Mouse (Mus musculus) frontal cortex, postnatal 14 days (tissue): ENCODE data around the gene 4833439L19Rik.

Experiments used
- DNase-seq, 2 experiments: peaks; one replicate each; pipeline ENCODE4 v3.0.0; 2022; ENCODE audit warnings: low spot score in 2 of 2

4833439L19Rik gene

DNA sequence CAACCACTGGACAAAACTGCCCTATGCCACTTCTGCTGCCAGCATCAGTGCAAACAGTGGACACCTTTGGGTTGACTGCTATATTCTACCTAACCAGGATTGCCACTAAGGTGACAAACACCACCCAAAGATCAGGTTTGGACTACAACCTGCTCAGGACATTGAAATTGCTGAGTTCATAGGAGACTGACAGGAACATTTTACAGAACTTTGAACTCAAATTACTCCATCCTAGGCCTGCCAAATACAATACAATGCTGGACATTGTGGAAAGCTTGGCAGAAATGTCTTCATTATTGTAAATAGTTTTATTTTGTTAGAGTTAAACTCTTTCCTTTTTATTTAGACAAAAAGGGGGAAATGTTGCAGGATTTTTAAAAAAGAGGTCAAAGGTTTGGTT is 44.1 kb downstream of the 4833439L19Rik start:
- DNase-seq, result no peak

DNA sequence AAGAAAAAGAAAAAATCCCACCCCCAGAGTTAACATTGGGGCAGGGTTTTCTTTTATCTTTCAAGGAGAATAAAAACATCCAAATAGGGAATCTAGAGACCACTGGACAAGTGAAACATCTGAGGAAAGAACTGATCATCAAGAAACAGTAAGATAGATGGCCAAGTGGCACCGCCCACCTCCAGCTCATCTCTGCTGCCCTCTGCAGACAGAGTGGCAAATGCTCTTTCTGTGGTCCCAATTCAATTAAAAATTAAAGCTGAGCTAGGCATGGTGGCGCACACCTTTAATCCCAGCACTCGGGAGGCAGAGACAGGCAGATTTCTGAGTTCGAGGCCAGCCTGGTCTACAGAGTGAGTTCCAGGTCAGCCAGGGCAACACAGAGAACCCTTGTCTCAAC is 45.0 kb downstream of the 4833439L19Rik start:
- no peak for DNase-seq

DNA sequence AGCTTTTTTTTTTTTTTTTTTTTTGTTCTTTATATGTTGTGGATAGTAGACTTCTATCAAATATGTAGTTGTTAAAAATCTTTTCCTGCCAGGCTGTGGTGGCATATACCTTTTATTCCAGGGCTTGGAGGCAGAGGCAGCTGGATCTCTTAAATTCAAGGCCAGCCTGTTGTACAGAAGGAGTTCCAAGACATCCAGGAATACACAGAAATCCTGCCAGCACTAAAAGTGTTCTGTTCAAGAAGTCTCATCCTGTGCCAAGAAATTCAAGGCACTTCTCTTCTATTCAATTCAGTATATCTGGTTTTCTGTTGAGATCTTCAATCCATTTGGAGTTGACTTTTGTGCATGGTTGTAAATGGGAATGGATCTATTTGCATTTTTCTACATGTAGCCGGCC is 59.3 kb downstream of the 4833439L19Rik start:
- DNase-seq, result no peak

- DNase-seq, result no peak
Measured at GRCm38 (mm10) chr13:54504611-54505260, 60.5 kb downstream of the 4833439L19Rik start.

DNA sequence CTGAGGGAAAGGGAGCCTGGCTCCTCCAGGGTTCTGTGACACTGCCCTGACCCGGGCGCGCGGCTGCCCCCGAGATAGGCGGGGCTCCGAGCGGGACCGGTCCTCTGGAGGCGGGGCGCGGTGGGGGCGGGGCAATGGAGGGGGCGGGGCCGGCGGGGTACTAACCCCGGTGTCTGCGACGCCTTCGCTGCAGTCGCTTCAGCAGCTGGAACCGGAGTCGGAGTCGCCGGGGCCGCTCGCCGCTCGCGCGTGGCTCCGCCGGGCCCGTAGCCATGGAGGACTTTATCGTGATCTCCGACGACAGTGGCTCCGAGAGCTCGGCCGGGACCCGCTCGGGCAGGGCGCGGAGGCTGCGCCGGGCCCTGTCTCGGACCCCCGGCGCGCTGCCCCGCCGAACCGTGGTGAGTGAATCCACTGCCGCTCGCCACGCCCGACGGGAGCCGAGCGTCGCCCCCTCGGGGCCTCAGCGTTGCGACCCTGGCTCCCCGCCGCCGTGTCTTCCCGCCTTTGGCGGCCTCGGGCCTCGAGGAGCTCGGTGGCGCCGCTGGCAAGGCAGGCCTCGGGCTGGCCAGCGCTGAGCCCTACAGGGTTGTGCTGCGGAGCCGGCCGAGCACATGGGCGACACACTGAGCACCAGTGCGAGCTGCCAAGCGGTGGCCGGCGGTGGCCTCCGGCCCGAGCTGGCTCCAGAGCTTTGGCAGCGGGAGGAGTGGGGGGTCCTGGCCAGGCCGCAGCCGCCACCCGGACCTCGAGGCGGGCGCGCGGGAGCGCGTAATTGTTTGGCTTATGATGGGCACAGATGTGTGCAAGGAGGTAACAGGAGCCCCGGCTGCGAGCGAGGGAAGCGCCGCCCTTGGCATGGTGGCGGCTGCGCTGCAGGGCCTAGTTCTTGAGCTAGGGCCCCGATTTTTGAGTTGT is 61.4 kb downstream of the 4833439L19Rik start, which contains the start of gene Simc1:
Gene Simc1 (plus strand): TSS at position 176 of the 918 bp plus-strand sequence.
- DNase-seq, result peak; percentile 24 to 49

DNA sequence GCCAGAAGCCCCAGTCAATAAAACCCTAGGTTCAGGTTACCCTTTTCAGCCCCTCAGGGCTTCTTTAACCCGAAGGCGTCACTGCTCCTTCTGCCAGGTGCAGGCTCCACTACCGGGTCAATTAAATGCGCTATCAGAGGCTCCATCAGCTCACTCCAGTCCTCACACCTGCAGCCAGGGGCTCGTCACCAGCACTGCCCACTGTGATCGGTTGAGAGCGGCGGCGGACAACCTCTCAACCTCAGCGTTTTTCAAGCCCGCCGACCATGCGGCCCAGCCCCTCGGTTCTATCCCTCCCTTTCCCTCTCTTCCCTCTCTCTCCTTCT is 62.0 kb downstream of the 4833439L19Rik start:
- no peak for DNase-seq

GRCm38 (mm10) chr13:54501957-54502690 is 63.1 kb downstream of the 4833439L19Rik start:
- DNase-seq, result no peak

DNA sequence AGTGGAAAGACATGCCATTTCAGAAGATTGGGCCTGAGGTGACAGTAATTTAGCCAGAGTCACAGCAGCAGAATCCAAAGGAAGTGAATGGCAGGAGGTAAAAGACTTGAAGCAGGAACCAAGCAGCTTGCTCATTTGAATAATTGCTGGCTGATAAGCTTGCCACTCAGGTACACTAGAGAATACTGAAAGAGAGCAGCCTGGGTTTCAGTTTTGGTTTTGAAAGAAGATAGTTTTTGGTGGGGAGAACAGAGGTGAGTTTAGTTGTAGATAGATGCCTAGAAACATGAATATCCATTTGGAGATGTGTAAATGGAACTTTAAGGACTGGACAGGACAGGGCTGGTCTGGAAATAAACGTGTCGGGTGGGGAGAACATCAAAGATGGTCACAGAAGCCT is 63.9 kb downstream of the 4833439L19Rik start:
- no peak for DNase-seq
